Mouse (Mus musculus): ENCODE results near the gene Faim.

Gene Faim

DNA sequence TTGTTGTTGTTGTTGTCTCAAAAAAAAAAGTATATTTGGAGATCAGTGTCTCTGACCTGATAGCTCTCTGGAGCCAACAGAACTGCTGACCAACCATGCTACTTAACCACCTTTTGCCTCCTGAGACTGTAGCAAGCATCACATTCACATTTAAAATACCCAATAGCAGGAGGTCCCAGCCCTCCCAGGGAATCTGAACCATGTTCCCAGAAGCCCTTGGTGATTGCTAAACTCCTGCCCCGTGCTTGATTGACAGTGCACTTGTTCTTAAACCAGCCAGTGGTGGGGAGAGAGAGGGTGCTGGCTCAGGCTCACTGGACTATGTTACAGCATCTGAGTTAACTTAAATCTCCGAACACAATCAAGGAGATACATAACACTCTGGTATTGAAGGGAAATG, 11.3 kb upstream of the Faim start:
- no peak for DNase-seq (ENCODE audit: low spot score in 2 of 2)

DNA sequence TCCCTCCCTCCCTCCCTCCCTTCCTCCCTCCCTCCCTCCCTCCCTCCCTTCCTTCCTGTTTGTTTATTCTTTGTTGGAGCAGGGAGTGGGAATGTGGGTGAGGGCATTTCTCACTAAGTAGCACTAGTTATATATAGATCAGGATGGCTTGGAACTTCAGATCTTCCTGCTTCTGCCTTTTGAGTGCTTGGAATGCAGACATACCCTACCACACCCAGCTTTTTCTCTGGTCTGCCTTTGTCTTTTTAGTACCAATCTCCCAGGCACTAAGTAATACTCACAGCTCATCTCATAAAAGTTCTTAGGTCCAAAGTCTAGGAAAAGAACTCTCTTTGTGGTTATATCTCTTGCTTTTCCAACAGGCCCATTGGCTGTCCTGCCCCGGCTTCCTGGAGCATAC, 10.1 kb upstream of the Faim start:
- DNase-seq (ENCODE audit: low spot score in 2 of 2), result no peak

DNA sequence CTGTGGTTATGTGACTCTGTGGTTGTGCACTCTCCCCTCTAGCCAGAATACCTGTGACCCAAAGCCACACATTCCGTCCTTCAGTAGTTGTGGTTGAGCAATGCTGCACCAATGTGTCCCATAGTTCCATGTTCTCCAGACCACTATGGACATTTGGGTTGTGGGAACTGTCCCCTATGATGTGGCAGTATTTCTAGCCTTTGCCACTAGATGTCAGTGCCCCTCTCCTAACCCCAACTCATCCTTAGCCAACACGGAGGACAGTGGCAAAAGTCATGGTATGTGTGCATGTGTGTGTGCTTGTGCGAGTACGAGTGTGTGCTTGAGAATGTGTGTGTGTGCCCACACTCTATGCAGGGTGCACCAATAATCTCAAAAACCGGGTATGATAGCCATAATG, 9.7 kb upstream of the Faim start:
- no peak for DNase-seq (ENCODE audit: low spot score in 2 of 2)

DNA sequence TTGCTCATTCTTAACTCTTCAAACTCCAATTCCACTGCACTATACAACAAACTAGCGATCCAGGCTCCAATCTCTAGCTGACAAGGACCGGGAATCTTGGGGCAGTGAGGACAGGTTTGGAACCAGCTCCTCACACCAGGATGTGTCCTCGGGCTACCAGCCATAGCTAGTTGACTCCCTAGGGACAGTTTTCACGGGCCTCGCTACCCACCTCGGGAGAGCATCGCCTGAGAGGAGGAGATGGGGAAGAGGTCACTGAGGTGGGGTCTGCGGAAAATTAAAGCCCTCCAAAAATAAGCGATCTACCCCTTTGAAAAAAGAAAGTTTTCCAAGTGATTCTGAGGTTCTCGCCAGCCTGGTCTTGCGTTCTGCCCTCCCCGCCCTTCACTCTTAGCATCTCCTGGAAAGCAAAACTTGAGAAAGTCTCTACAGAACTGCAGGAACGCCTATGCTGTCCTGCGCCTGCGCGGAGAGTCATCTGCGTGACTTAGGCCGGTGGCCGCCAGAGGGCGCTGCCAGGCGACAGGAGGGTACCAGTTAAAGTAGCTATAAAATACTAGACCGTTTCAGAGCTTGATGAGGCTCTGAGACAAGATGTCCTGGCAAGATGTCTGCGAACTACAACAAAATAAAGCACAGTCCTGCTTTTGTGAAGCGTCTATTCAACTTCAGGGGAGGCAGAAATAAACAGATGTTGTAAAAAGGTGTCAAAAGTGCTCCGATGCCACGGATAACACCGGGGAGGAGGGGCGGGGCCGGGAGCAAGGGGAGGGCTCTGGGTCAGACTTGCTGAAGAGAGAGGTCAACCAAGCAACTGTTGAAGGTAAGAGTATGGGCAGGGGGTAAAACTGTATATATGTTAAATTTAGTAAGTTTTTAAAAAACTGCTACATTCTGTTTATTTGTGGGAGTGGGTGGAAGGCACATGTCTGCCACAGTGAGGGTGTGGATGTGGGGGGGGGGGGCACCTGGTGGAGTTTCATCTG, 6.4 kb upstream of the Faim start:
- peak; percentile 78 to 91 for DNase-seq (ENCODE audit: low spot score in 2 of 2)

DNA sequence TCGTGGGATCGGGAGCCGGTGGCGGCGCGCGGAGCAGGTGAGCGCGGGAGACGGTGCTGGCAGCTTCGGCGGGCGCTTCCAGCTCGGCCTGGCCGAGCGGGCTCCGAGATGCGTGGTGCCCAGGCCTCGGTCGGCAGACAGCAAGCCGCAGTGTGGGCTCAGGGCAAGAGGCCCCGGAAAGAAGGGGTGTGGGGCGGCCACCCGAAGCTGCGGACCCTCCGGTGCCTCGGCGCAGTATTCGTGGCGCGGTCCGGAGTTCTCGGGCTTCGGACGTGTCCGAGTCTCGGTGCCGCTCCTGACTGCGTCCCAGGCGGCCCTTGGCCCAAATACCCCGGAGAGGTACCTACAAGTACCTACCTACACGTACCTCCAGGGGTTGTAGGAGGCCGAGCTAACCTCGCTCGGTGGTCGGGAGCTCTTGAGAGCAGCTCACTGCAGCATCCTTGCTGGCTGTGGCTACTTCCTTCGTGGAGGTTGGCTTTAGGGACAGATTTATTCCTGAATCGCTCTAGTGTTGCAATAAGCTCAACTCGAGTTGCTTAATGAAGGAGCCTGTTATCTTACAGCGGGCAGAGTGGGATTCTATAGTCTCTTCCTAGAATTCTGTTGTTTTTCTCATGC, 413 bp downstream of the Faim start:
- no peak for DNase-seq (ENCODE audit: low spot score in 2 of 2)

DNA sequence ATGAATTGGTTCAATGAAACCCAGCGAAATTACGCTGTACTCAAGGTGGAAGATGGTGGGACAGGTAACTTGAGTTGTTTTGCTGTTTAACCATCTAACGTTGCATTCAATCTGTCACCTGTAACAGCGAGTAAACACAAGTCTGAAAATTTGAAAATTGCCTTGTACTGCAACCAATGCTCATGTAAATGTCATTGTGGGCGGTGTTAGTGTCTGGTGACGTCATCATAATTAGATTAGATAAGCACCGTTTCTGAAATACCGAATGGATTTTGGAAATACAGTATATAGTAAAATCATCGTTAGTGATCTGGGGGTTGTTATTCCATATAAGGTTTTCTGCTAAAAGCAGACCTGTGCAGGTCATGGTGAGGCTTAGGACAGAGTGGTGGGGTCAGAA, 958 bp downstream of the Faim start:
- no peak for DNase-seq (ENCODE audit: low spot score in 2 of 2)

DNA sequence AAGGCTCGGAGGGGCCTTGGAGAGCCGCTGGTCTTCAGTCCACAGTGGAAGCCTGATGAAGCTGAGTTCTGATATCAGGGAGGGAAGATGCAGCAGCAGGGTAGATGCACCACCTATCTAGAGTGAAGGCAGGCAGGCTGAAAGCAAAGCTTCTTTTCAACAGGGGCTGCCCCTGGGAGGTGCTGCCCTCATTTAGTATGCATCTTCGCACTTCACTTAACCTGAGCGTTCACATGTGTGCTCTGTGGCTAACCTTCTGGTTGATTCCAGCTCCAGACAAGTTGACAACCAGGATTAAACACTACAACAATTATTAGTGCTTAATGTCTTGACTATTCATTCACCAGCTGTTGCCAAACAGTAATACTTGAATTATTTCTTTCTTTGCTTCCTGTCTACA, 7.9 kb downstream of the Faim start:
- no peak for DNase-seq (ENCODE audit: low spot score in 2 of 2)

DNA sequence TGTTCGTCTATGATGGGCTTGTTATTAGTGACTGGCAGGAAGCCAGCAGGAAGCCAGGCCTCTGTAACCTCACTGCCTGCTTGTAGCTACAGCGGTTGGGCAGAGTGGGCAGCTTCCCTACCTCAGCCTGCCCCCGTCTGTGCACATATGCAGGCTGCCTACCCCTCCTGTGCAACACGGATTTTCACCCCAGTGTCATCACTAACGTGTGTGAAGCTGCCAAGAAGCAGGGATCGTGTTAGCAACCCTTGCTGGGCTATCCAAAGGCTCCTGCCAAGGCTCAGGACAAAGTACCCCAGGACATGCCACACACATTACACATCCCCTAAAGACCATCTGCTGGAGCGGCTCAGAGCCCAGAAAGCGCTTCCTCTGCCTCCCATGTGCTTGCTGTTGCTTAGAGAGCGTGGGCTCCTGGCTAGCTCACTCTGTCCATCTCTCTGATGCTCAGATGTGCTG, 13.7 kb downstream of the Faim start:
- DNase-seq (ENCODE audit: low spot score in 2 of 2), result no peak

DNA sequence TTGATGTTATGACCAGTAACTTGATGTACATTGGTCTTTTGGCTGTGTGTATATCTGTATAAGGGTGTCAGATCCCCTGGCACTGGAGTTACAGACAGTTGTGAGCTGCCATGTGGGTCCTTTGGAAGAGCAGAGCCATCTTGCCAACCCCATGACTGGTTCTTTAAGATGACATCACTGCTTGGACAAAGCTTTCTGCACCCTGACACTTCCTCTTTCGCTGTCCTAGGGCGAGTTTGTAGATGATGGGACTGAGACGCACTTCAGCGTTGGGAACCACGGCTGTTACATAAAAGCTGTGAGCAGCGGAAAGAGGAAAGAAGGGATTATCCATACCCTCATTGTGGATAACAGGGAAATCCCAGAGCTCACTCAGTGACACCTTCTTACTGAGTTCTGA, 15.2 kb downstream of the Faim start:
- no peak for DNase-seq (ENCODE audit: low spot score in 2 of 2)

DNA sequence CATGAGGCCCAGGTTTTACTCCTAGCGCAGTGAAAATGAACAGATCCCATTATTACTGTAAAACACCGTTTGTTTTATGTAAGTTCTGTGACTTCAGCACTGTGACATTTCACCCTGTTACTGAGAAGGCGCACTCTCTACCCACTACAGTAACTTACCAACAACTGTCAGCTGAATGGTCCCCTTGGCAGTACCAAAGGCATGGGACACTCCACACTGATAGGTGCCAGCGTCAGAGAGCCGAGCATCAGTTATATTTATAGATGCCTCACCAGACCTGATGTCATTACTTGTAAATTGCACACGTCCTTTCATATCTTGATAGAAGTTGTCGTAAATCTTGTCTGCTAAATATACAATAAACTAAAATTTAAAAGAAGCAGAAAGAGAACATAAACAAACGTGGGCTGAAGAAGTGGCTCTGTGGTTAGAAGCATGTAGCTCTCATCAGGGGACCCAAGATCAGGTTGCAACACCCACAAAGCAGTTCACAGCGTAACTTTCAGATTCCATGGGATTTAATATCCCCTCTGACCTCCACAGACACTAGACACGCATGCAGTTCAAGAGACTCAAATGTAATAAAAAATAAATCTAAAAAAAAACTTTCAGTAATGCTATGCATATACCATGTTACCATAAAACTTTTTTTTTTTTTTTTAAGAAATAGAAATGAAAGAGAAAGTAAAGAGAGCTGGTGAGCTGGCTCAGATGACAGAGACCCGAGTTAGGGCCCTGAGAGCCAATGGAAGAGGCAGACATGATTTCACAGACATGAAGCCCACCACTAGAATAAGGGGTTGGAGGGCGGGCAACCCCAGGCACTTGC, 23.1 kb downstream of the Faim start:
- no peak for DNase-seq (ENCODE audit: low spot score in 2 of 2)

DNA sequence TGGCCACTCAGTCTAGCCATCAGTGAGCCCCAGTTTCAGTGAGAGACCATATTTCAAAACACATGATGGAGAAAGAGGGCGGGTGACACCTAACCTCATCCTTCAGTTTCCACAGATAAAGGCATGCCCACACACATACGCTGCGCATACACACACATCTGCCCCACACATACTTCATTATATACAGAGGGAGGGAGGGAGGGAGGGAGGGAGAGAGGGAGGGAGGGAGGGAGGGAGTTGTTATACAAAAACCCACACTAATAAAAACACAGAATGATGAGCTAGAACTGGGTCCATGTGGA, 23.7 kb downstream of the Faim start:
- DNase-seq (ENCODE audit: low spot score in 2 of 2), result no peak

DNA sequence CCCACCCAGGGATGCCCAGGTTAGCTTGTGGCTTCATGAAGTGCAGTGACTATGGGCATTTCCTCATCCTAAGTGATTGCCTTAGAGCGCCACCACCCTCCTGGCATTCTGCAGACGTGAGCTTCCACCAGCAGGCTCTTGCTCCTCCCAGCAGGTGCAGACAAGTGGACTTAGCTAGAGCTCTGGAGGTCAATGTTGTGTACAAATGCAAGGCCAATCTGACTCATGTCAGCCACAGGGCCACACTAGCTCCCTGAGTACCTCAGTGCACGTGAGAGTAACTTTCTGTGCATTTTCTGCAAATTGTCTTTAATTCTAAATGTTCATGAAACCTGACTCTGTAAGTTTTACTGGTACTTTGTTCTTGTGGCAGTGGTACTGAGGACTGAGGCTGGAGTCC, 30.1 kb downstream of the Faim start:
- DNase-seq (ENCODE audit: low spot score in 2 of 2), result no peak

DNA sequence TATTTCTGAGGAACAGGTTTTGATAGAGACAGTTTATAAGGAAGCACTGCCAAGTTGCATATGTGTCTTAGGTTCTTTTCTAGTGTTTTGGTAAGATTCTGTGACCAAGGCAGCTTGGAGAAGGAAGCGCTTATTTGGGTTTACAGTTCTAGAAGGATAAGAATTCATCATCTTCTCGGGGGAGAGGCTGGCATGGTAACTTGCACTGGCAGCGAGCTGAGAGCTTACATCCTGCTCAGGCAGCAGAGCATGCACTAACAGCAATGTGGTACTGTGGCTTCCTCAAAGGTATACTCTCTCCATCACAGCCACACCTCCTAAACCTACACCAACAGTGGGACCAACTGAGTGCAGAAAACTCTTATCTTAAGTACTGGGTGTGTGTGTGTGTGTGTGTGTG, 30.6 kb downstream of the Faim start:
- DNase-seq (ENCODE audit: low spot score in 2 of 2), result no peak

DNA sequence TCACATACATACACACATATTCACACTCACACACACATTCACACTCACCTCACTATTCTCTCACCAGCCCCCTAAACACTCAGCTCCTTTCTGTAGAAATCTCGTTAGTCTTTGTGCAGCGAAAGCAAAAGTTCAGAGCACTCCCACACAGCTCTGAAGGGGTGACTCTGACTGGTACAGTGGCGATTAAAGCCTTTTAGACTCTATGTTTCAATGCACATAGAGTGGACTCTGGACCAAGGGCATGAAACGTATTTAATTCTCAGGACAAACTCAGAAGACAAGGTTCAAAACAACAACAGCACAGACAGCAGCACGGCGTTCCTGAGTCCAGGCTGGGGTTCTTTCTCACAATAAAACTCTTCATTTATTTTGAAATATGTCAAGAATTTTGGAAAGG, 31.5 kb downstream of the Faim start:
- no peak for DNase-seq (ENCODE audit: low spot score in 2 of 2)

DNA sequence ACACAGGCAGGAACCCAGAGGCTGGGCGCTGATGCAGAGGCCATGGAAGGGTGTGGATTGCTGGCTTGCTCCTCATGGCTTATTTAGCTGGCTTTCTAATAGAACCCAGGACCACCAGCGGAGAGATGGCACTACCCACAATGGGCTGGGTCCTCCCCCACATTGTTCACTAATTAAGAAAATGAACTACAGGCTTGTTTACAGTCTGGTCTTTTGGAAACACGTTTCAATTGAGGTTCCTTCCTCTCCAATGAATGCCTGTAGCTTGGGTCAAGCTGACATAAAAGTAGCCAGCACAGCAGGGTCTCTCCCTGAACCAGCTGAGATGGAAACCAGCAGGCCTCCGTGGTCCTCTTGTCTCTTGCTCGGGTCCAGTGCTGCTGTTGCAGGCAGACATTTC, 35.0 kb downstream of the Faim start:
- DNase-seq (ENCODE audit: low spot score in 2 of 2), result no peak

DNA sequence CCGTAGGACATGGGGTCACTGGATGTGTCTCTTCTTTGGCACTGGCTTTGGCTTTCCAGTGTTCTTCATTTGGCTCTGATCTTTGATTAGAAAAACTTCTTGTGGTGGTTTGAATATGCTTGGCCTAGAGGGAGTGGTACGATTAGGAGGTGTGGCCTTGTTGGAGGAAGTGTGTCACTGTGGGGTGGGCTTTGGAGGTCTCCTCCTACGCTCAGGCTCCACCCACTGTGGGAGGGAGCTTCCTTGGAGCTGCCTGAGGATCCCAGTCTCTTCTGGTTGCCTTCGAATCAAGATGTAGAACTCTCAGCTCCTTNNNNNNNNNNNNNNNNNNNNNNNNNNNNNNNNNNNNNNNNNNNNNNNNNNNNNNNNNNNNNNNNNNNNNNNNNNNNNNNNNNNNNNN, 35.6 kb downstream of the Faim start:
- DNase-seq (ENCODE audit: low spot score in 2 of 2), result no peak

DNA sequence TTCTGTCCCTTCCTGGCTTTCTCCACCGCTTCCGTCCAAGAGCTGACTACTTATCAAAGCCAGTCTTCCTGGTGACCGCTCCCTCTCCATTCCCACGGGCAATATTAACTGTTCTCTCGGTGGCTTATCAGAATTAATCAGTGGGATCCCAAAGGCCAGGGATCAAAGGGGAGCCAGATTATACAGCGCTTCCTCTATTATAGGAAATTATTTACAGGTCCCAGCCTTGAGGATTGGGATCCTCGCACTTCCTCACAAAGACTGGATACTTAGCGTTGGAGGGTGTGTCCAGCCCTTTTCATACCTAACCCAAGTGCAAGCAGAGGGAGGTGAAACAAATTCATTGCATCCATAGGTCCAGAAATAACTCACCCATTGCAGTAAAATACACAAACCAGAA, 45.9 kb downstream of the Faim start:
- DNase-seq (ENCODE audit: low spot score in 2 of 2), result no peak

DNA sequence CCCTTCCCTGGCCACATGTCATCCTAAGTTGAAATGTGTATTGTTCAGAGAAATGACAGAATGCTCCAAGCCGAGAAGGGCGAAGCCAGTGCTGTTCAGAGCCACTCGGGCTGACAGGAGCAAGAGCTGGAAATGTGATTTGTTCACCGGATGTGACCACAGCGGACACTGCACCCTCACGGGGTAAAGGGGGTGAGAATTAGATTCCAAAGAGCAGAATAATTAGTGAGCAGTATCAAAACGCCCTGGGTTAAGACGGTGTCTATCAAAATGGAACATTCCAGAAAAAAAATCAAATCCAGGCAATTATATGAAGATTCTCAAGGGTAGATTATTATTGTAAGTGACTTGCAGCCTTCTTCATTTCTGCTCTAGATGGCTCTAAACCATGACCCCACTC, 47.9 kb downstream of the Faim start:
- DNase-seq (ENCODE audit: low spot score in 2 of 2), result no peak

DNA sequence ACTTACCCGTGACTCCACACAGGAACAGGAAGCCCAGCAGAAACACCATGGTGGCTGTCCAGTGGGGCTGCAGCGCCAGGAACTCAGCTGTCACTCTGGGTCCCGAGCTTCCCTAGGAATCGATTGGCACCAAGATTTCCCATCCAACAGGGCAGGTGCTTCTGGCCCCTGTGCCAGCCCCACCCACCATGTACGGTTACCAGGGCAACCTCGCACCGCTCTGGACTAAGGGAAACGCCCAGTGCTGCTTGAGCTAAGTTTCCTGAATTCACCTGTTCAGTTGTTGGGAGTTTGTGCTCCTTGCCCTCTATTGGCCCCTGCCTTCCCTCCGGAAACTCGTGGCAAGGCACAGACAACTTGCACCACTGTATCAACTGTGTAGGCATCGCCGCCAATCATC, 49.4 kb downstream of the Faim start, which contains the start of gene Gm1123:
Gm1123 (minus strand) TSS at position 141 of the 400 bp plus-strand sequence.
- DNase-seq (ENCODE audit: low spot score in 2 of 2), result no peak

DNA sequence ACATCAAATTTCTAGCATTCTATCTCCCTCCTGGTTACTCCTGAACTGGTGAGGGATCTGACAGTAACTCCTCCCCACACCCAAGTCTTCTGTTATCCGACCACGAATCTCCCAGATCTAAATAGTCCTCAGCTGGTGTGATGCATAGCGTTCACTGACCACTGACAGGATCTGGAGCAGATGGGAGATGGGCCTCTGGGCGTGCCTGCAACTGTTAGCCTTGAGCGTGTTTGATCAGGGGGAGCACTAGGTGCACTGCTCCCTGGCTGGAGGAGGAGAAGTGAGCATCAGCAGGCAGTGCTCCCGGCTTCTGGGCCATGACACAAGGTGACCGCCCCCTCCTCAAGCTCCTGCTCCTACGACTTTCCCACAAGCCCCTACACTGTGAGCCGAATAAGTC, 55.8 kb downstream of the Faim start:
- no peak for DNase-seq (ENCODE audit: low spot score in 2 of 2)

DNA sequence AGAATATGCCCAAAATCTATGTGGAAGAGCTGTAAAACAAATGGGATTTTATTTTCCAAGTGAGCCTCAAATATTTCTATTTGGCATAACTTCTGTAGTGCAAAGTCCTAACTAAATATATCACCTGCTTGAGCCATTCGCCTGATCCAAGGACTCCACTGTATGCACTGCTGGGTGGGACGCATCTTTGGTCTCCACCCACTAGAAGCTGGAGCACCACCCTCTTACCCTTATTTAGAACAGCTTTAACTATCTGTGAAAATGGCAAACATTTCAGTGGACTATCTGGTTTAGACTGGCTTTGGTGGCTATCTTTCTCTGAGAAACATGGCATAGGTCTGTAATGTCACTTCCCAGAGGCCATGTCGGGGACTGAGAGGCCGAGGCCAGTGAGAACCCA, 56.5 kb downstream of the Faim start:
- DNase-seq (ENCODE audit: low spot score in 2 of 2), result no peak

DNA sequence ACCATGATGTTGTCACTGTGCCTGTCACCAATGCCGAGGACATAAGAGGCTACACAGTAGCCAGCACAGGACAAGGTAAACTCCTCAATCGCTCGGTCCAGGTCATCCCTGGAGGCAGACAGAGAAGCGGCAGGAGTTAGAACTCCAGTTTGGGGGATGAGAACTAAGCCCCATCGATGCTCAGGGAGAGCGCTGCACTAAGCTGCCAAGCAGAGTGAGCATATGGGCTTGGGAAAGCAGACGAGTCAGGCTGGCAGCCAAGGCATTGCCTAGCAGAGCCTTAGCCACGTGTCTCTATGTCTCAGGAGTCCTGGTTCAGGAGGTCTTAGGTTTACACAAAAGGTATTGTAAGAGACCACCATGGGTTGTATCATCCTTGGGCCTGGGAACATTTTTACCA, 58.6 kb downstream of the Faim start:
- DNase-seq (ENCODE audit: low spot score in 2 of 2), result no peak
